Mouse (Mus musculus) hindbrain, embryonic 10.5 days (tissue): Measurements from ENCODE around the gene Atmin. TPM values are rescaled to one million over a fixed set of nuclear protein-coding genes. Genes with fewer than 3 reads are reported as not detected.

Source experiments
- polyA plus RNA-seq: library from polyadenylated mRNA; unstranded; fragments of >200 nt; fragmentation: Nextera tagmentation; extraction: Ambion mirVana; gene quantifications from 2 replicates; pipeline ENCODE4 v1.2.1, GENCODE M21; 2016

Atmin gene
- polyA plus RNA-seq, 1 experiment from 2014 or later = 16.0 TPM

Other genes starting within 250 kb of the Atmin start
- 5.9 and 7.4 TPM in 2 replicates for gene Cdyl2, start 210.4 kb upstream of the Atmin start, polyA plus RNA-seq
- gene Cmc2, start 21.9 kb upstream of the Atmin start, polyA plus RNA-seq = 79.5 and 79.7 TPM in 2 replicates
- gene Cenpn, start 21.7 kb upstream of the Atmin start, polyA plus RNA-seq = 48.3 and 62.6 TPM in 2 replicates
- 2.8 and 4.2 TPM in 2 replicates for gene 1700030J22Rik, start 35.6 kb downstream of the Atmin start, polyA plus RNA-seq
- gene Gcsh, start 50.1 kb downstream of the Atmin start, polyA plus RNA-seq = 153 and 181 TPM in 2 replicates
- 0.24 TPM in 1 of 2 replicates, not detected in the other for gene Pkd1l2, start 139.1 kb downstream of the Atmin start, polyA plus RNA-seq
- 0.21 and 0.22 TPM in 2 replicates for gene Bco1, start 152.5 kb downstream of the Atmin start, polyA plus RNA-seq
- 2.1 and 2.8 TPM in 2 replicates for gene Gan, start 214.7 kb downstream of the Atmin start, polyA plus RNA-seq